Mouse (Mus musculus) granulocyte monocyte progenitor cell, adult 5-6 weeks (primary cell): ENCODE data around the gene Nipsnap2. TPM values are rescaled to one million over a fixed set of nuclear protein-coding genes. Genes with fewer than 3 reads are reported as not detected.
"Not testable (repeated sequence)": the region's sequence is repeated elsewhere in the genome, so short reads cannot be mapped to it uniquely, and the experiment has no call there.

Experiments
- ATAC-seq: replicated peaks from 2 replicates; pipeline ENCODE4 v1.8.0; 2016; ENCODE audit warnings: mild to moderate bottlenecking, moderate TSS enrichment, inconsistent platforms; ENCODE audit not compliant: poor library complexity, severe bottlenecking
- total RNA-seq, 2 experiments: library from RNA; stranded (forward) in 1 of 2; stranded (reverse) in 1 of 2; fragments of 200-712, 200-1000 nt in 1 of 2; fragments of >200 nt in 1 of 2; fragmentation: Nextera tagmentation in 1 of 2; gene quantifications; 2 replicates each; pipeline ENCODE4 v1.2.3; 2014 to 2017

The Nipsnap2 gene
- total RNA-seq (2014; fragmentation: Nextera tagmentation) (21.5 and 24.7 TPM in 2 replicates), total RNA-seq (2017) (26.2 and 30.1 TPM in 2 replicates)

GRCm38 (mm10) chr5:129724834-129725773, at the start of gene Nipsnap2:
Nipsnap2 (plus strand) TSS chr5:129725063.
- peak; percentile 89 for ATAC-seq

- not testable (repeated sequence) for ATAC-seq
These were observed 39.7 kb upstream of the Nipsnap2 start for GRCm38 (mm10) chr5:129685141-129685540.

- no peak for ATAC-seq
These were observed 37.2 kb upstream of the Nipsnap2 start for GRCm38 (mm10) chr5:129687621-129688020.

GRCm38 (mm10) chr5:129690528-129690927, 34.3 kb upstream of the Nipsnap2 start:
- no peak for ATAC-seq

GRCm38 (mm10) chr5:129700506-129700905, 24.4 kb upstream of the Nipsnap2 start:
- ATAC-seq = 0 out of 2 replicates have a peak, but pooled peaks have one; percentile 17

- ATAC-seq = no peak
These were observed 23.2 kb upstream of the Nipsnap2 start for GRCm38 (mm10) chr5:129701706-129702105.

GRCm38 (mm10) chr5:129703368-129703767, 21.5 kb upstream of the Nipsnap2 start:
- peak; percentile 99 for ATAC-seq

- ATAC-seq = no peak
These were observed 16.5 kb upstream of the Nipsnap2 start, which contains the start of gene Sept14 for GRCm38 (mm10) chr5:129708412-129708811. Sept14 (minus strand) TSS chr5:129708512.

GRCm38 (mm10) chr5:129715326-129715861, 9.5 kb upstream of the Nipsnap2 start, which contains the start of gene Mrps17:
Mrps17 (plus strand) TSS chr5:129715497.
- ATAC-seq = peak; percentile 99

- ATAC-seq = no peak
These were observed 7.8 kb upstream of the Nipsnap2 start for GRCm38 (mm10) chr5:129717016-129717415.

- no peak for ATAC-seq
These were observed 4.7 kb upstream of the Nipsnap2 start for GRCm38 (mm10) chr5:129720176-129720575.

GRCm38 (mm10) chr5:129724268-129724667, 595 bp upstream of the Nipsnap2 start:
- peak; percentile 15; the same call in 1 of the 2 replicates for ATAC-seq

- no peak for ATAC-seq
These were observed 1.0 kb downstream of the Nipsnap2 start for GRCm38 (mm10) chr5:129725774-129726392.

- no peak for ATAC-seq
These were observed 1.9 kb downstream of the Nipsnap2 start for GRCm38 (mm10) chr5:129726784-129727183.

- ATAC-seq = 0 out of 2 replicates have a peak, but pooled peaks have one; percentile 3
These were observed 4.4 kb downstream of the Nipsnap2 start for GRCm38 (mm10) chr5:129729286-129729685.

- peak; percentile 52; the same call in 1 of the 2 replicates for ATAC-seq
These were observed 5.5 kb downstream of the Nipsnap2 start for GRCm38 (mm10) chr5:129730344-129730743.

- no peak for ATAC-seq
These were observed 6.2 kb downstream of the Nipsnap2 start for GRCm38 (mm10) chr5:129731021-129731420.

GRCm38 (mm10) chr5:129740976-129741375, 16.1 kb downstream of the Nipsnap2 start:
- peak; percentile 75 for ATAC-seq

GRCm38 (mm10) chr5:129742903-129743488, 18.1 kb downstream of the Nipsnap2 start:
- ATAC-seq = no peak

GRCm38 (mm10) chr5:129744050-129744449, 19.2 kb downstream of the Nipsnap2 start:
- ATAC-seq = no peak
